Mouse (Mus musculus): ENCODE measurements around the gene Ndst2.
A peak's percentile ranks its signal among the peaks of the same experiment; 100 is the strongest.

- TF ChIP-seq USF1 (IDR thresholded peaks at IDR 0.05; ENCODE audit: low read depth) (peak; percentile 44), MAX (IDR thresholded peaks at IDR 0.05; ENCODE audit: low read depth) (no peak)
Measured at GRCm38 (mm10) chr14:20702741-20703381, 31.5 kb downstream of the Ndst2 start, which contains the start of gene Chchd1.

All from myocyte (in vitro differentiated cells).